Mouse (Mus musculus) E14TG2a.4 (cell line): ENCODE data around the gene Ralb.

Experiments used
- CTCF ChIP-seq: conservative IDR thresholded peaks from 2 replicates; pipeline ENCODE4 v1.5.1; 2014; ENCODE audit warnings: low read length
- NANOG ChIP-seq: IDR thresholded peaks from 2 replicates; pipeline ENCODE4 v1.6.1; 2014; ENCODE audit warnings: borderline replicate concordance, low read length, mixed read lengths

- peak; percentile 79 for TF ChIP-seq CTCF
- no peak for TF ChIP-seq NANOG
Measured at GRCm38 (mm10) chr1:119463386-119463785, 41.2 kb downstream of the Ralb start.
